Mouse (Mus musculus): ENCODE data around the gene Gatb. TPM values are rescaled to one million over a fixed set of nuclear protein-coding genes. Genes with fewer than 3 reads are reported as not detected.
A peak's percentile ranks its signal among the peaks of the same experiment; 100 is the strongest.

The Gatb gene
- polyA plus RNA-seq (2012; ENCODE audit: insufficient read depth, low replicate concordance): 2.6 TPM in 1 of 2 replicates, not detected in the other

DNA sequence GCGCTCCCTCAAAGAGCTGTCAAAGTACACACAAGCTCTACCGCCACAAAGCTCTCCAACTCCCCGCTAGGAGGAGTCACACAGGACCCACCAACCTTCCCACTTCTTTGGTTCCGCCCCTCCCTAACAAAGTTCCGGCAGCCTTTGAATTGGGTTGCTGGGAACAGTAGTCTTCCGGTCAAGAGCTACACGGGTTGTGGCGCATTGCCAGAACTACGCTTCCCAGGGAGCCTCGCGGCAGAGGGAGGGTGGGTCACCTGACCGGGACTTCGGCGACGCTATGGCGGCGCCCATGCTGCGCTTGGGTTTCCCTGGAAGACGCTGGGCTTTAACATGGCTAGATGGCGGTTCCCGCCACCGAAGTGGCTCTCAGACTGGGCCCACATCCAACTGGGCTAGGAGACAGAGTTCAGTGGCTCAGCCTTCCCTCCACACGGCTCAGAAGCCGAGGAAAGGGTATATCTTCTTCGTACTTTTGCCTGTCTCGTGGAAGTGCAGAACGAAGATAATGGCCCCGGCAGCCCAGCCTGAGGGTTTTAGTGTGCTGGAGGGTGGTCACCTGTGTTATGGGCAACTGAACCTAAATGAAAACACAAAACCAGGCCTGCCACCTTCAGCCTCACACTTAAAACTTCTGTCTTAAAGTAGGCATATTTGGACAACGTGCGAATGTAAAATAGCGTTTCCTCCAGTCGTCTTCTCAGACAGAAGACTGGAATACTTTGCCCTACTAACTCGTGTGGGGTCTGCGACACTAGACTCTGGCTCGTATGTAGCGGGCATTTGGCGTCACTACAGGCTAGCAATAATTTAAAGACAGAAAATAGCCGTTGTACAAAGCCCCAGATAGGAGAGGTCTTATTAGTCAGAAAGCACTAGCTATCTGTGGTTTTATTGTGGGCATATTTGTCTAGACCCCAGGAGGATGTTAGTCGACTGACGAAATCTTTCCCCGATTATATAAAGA, at the start of gene Gatb:
Gatb (plus strand) TSS at position 256 of the 967 bp plus-strand sequence.
- Histone ChIP-seq H3K9me3 (no peaks in the 10 kb centered on the region), H3K36me3 (replicated peaks; ENCODE audit: low read length) (peaks cover 14% of the 10 kb centered on the region), H3K4me1 (peaks cover 21% of the 10 kb centered on the region), H3K27me3 (replicated peaks) (no peaks in the 10 kb centered on the region), H3K4me3 (replicated peaks) (peak within 1 kb of the TSS; percentile 92)
- TF ChIP-seq GATA1 (IDR thresholded peaks at IDR 0.05; ENCODE audit: borderline replicate concordance, low read length) (no peak), FLI1 (IDR thresholded peaks at IDR 0.05; ENCODE audit: low read length) (no peak)

DNA sequence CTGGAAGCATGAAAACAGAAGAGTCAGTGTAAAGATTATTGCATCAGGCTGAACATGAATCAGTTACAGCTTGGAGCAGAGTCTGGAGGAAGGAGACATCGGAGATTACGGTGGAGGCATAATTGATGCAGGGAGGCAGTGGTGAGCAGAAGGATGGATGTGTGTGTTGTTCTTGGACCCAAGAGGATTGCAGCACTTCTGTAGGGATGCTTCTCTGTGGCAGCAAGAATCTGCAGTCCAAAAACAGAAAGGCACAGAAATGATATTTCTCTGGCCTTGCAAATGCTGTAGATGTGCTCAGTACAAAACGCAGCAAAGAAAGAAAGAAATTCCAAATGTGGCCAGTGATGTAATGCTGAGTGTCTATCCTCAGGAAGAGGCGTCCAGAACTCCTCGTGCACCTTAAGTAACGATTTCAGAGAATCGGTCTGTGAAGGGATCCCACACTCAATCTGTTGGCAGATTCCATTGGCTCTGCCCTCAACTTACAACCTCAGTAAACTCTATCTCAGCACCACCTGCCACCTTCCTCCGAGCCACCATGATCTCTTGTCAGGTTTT, 43.2 kb upstream of the Gatb start:
- Histone ChIP-seq H3K4me3 (replicated peaks) (no peak overlapping the region), H3K27me3 (replicated peaks) (peaks cover 7% of the 10 kb centered on the region), H3K9me3 (no peaks in the 10 kb centered on the region), H3K36me3 (replicated peaks; ENCODE audit: low read length) (no peaks in the 10 kb centered on the region), H3K4me1 (no peaks in the 10 kb centered on the region)
- TF ChIP-seq GATA1 (IDR thresholded peaks at IDR 0.05; ENCODE audit: borderline replicate concordance, low read length) (no peak), FLI1 (IDR thresholded peaks at IDR 0.05; ENCODE audit: low read length) (no peak)

DNA sequence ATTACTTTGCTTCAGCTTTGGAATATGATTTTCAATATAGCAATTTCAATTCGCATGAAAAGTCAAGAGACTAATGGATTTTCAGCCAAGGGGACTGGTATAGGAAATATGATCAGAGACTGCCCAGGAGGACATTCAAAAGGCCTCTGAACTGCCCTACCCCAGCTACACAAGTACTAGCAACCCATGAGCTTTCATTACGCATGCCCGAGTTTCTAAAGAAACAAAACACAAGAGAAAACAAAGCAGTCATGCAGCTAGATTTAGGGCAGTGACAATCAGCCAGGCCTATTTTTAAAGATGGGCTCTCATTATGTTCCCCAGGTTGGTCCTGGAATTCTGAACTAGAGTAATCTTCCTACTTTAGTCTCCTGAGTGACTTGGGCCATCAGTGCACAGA, 41.5 kb upstream of the Gatb start:
- no peak overlapping the region for H3K4me3 ChIP-seq (replicated peaks)
- no peaks in the 10 kb centered on the region for H3K36me3 ChIP-seq (replicated peaks; ENCODE audit: low read length)
- TF ChIP-seq GATA1 (IDR thresholded peaks at IDR 0.05; ENCODE audit: borderline replicate concordance, low read length) (no peak), FLI1 (IDR thresholded peaks at IDR 0.05; ENCODE audit: low read length) (no peak)
- H3K27me3 ChIP-seq (replicated peaks): peaks cover 10% of the 10 kb centered on the region
- H3K4me1 ChIP-seq: no peaks in the 10 kb centered on the region
- H3K9me3 ChIP-seq: no peaks in the 10 kb centered on the region

DNA sequence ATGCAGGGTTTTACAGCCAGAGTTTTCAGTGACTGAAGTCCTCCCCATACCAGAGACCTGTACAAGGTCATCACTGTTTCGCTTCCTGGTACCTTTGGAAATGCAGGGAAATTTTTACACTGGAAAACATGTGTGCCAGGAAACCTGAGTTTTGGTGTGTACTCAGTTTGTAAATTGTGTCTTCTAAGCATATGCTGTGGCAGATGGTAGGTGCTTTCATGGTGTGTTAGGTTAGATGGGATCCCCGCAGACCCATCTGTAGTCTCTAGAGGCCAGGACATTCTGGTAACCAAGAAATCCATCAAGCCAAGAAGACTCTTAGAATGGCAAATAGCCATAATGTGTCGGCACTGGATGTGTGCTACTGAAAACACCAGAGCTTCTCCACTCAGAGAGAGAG, 38.9 kb upstream of the Gatb start:
- TF ChIP-seq GATA1 (IDR thresholded peaks at IDR 0.05; ENCODE audit: borderline replicate concordance, low read length) (no peak), FLI1 (IDR thresholded peaks at IDR 0.05; ENCODE audit: low read length) (no peak)

DNA sequence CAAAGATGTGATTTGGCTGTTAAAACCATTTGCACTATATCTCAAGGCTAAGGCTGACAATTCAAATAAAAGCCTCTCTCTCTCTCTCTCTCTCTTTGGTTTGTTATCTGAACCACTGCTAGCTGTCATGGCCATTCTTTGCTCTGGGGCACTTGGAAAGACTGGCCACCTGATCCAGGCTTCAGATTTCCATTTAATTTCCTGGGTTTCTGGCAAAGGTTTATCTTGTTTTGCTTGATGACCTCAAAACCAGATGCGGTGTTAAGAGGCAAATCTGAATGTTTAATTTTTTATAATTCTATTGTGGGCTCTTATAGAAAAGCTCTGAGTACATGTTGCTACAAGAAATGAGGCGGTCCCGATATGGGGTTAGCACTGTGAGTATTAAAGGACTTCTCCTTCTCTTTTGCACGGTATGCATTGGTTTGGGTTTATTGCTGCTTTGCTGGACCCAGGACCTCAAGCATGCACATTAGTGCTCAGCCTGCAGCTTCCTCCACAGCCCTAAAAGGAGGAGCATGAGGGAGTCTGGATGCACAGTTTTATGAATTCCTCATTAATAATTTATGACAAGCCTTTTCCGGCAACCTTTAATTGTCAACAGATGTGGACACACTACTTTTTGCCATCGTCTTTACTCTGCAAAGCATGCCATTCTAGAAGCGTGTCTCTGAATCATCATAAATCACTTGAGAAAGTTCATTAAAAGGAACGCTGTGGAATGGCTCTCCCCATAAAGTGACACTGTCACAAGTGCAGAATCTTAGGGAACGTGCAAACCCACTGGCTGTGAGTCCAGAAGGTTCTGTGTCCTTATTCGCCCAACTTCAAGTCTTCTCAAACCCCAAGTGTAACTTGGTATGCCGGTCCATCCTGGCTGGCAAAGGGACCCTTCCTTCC, 38.0 kb upstream of the Gatb start:
- Histone ChIP-seq H3K36me3 (replicated peaks; ENCODE audit: low read length) (no peaks in the 10 kb centered on the region), H3K9me3 (no peaks in the 10 kb centered on the region), H3K4me1 (no peaks in the 10 kb centered on the region), H3K4me3 (replicated peaks) (no peak overlapping the region), H3K27me3 (replicated peaks) (peaks cover 8% of the 10 kb centered on the region)
- TF ChIP-seq GATA1 (IDR thresholded peaks at IDR 0.05; ENCODE audit: borderline replicate concordance, low read length) (no peak), FLI1 (IDR thresholded peaks at IDR 0.05; ENCODE audit: low read length) (no peak)

More for the DNA sequence above, 38.9 kb upstream of the Gatb start:
- H3K4me3 ChIP-seq (replicated peaks): no peak overlapping the region
- no peaks in the 10 kb centered on the region for H3K9me3 ChIP-seq
- H3K27me3 ChIP-seq (replicated peaks): peaks cover 9% of the 10 kb centered on the region
- no peaks in the 10 kb centered on the region for H3K4me1 ChIP-seq
- no peaks in the 10 kb centered on the region for H3K36me3 ChIP-seq (replicated peaks; ENCODE audit: low read length)

DNA sequence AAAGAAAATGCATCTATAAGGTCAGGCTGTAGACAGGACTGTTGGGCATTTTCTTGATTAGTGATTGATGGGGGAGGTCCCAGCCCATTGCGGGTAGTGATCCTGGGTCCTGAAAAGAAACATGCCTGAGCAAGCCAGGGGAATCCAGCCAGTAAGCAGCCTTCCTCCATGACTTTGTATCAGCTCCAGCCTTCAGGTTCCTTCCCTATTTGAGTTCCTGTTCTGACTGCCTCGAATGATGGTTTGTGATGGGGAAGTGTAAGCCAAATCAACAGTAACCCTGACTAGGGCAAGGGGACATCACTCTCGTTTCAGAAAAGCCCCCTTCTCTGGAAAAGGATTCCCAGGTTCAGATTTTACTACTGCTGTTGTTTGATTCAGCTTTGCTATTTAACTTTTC, 31.2 kb upstream of the Gatb start:
- TF ChIP-seq FLI1 (IDR thresholded peaks at IDR 0.05; ENCODE audit: low read length): no peak
- no peak for TF ChIP-seq GATA1 (IDR thresholded peaks at IDR 0.05; ENCODE audit: borderline replicate concordance, low read length)
- Histone ChIP-seq H3K4me3 (replicated peaks) (no peak overlapping the region), H3K27me3 (replicated peaks) (peaks cover 4% of the 10 kb centered on the region), H3K36me3 (replicated peaks; ENCODE audit: low read length) (no peaks in the 10 kb centered on the region), H3K4me1 (peaks cover 3% of the 10 kb centered on the region; the same call in 1 of the 2 replicates), H3K9me3 (no peaks in the 10 kb centered on the region)

DNA sequence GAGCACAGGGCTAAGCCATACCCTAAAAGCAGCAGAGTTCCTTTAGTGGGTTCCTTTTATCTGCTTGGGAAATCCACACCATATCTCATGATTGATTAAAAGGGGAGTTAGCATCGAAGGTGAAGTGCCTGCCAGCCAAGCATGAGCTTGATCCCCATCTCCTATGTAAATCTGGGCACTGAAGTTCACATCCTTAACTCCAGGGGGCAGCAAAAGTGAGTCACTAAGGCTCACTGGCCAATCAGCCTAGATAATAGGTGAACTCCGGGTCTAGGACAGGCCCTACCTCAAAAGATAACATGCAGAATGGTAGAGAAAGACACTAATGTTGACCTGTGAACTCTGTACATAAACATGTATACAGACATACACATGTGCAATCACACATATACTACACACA, 30.3 kb upstream of the Gatb start:
- TF ChIP-seq FLI1 (IDR thresholded peaks at IDR 0.05; ENCODE audit: low read length) (no peak), GATA1 (IDR thresholded peaks at IDR 0.05; ENCODE audit: borderline replicate concordance, low read length) (no peak)
- Histone ChIP-seq H3K27me3 (replicated peaks) (peaks cover 4% of the 10 kb centered on the region), H3K36me3 (replicated peaks; ENCODE audit: low read length) (no peaks in the 10 kb centered on the region), H3K4me3 (replicated peaks) (no peak overlapping the region), H3K4me1 (peaks cover 3% of the 10 kb centered on the region; the same call in 1 of the 2 replicates), H3K9me3 (peaks cover 2% of the 10 kb centered on the region)

DNA sequence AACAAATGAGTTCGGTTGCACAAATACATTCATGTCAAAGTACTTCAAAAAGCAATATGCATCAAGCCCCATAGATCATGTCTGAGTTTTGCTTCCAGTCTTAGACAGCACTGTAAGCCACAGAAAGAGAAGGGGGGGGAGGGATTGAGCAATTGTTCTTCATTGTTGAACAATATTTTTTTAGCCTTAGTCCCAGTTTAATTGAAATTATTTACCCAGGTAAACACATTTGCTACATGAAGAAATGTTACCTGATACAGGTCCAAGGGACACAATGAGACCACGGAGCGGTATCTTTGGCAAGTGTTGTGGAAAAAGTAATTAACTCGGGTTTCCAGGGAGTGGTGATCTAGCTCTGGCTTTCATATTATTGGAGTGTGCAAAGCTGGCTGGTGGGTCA, 23.6 kb upstream of the Gatb start:
- H3K9me3 ChIP-seq: peaks cover 13% of the 10 kb centered on the region
- no peaks in the 10 kb centered on the region for H3K36me3 ChIP-seq (replicated peaks; ENCODE audit: low read length)
- no peaks in the 10 kb centered on the region for H3K27me3 ChIP-seq (replicated peaks)
- H3K4me1 ChIP-seq: peaks cover 8% of the 10 kb centered on the region; the same call in 1 of the 2 replicates
- TF ChIP-seq GATA1 (IDR thresholded peaks at IDR 0.05; ENCODE audit: borderline replicate concordance, low read length): no peak
- no peak for TF ChIP-seq FLI1 (IDR thresholded peaks at IDR 0.05; ENCODE audit: low read length)
- H3K4me3 ChIP-seq (replicated peaks): no peak overlapping the region

DNA sequence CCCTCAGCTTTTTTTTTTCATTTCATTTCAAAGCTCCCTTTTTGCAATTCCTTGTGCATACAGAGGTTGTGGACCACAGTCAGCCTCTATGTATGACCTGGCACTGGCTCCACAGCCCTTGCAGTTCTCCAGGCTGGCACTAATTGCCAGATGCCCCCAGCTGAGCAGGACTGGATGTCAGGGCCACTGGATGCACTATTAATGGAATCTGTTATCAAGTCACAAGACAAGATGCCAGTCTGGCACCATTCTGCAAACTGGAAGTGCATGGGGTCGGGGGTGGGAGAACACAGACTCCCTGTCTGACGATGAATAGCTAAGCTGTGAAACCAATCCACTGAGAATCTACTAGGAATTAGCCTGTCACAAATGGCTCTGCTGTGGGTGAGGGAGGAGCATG, 22.6 kb upstream of the Gatb start:
- H3K36me3 ChIP-seq (replicated peaks; ENCODE audit: low read length): no peaks in the 10 kb centered on the region
- H3K4me3 ChIP-seq (replicated peaks): no peak overlapping the region
- no peaks in the 10 kb centered on the region for H3K27me3 ChIP-seq (replicated peaks)
- peaks cover 13% of the 10 kb centered on the region for H3K9me3 ChIP-seq
- no peak for TF ChIP-seq FLI1 (IDR thresholded peaks at IDR 0.05; ENCODE audit: low read length)
- TF ChIP-seq GATA1 (IDR thresholded peaks at IDR 0.05; ENCODE audit: borderline replicate concordance, low read length): no peak
- H3K4me1 ChIP-seq: peaks cover 8% of the 10 kb centered on the region; the same call in 1 of the 2 replicates
